Mouse (Mus musculus) kidney, embryonic 15.5 days (tissue): ENCODE results near the gene Capns2. TPM values are rescaled to one million over a fixed set of nuclear protein-coding genes. Genes with fewer than 3 reads are reported as not detected.
A peak's percentile ranks its signal among the peaks of the same experiment; 100 is the strongest.
"Not testable (repeated sequence)": the region's sequence is repeated elsewhere in the genome, so short reads cannot be mapped to it uniquely, and the experiment has no call there.

Experiments used
- ATAC-seq: fragments of 200-750 bp; cut with Nextera tagmentation; replicated peaks from 2 replicates; pipeline ENCODE4 v1.8.0; 2017; ENCODE audit warnings: moderate TSS enrichment; ENCODE audit not compliant: low FRiP score
- H3K27ac ChIP-seq: fragments of 300-500 bp; sonication (generic); 2 replicates; pipeline ENCODE4 v1.5.1; 2015; ENCODE audit warnings: mild to moderate bottlenecking, inconsistent platforms
- H3K27me3 ChIP-seq: fragments of 300-500 bp; sonication (generic); 2 replicates; pipeline ENCODE4 v1.6.1; 2015; ENCODE audit warnings: inconsistent platforms
- H3K36me3 ChIP-seq: fragments of 300-500 bp; sonication (generic); 2 replicates; pipeline ENCODE4 v1.6.1; 2015; ENCODE audit warnings: inconsistent platforms
- H3K4me1 ChIP-seq: fragments of 300-500 bp; sonication (generic); 2 replicates; pipeline ENCODE4 v1.6.1; 2015; ENCODE audit warnings: inconsistent platforms
- H3K4me2 ChIP-seq: fragments of 300-500 bp; sonication (generic); 2 replicates; pipeline ENCODE4 v1.6.1; 2015; ENCODE audit warnings: moderate library complexity, mild to moderate bottlenecking, inconsistent platforms
- H3K4me3 ChIP-seq: fragments of 300-500 bp; sonication (generic); replicated peaks from 2 replicates; pipeline ENCODE4 v1.5.1; 2015; ENCODE audit warnings: mild to moderate bottlenecking, inconsistent platforms
- H3K9ac ChIP-seq: fragments of 300-500 bp; sonication (generic); 2 replicates; pipeline ENCODE4 v1.6.1; 2015; ENCODE audit warnings: mild to moderate bottlenecking, inconsistent platforms
- H3K9me3 ChIP-seq: fragments of 300-500 bp; sonication (generic); replicated peaks from 2 replicates; pipeline ENCODE4 v1.6.1; 2016; ENCODE audit warnings: inconsistent platforms
- WGBS: fragments of 180-500 bp; shearing (Covaris S2); methylation state at CpG from one replicate; pipeline ENCODE4 v1.1.7; 2015; ENCODE audit warnings: mixed read lengths; 5-methylcytosine and 5-hydroxymethylcytosine counted together
- polyA plus RNA-seq: library from polyadenylated mRNA; unstranded; fragments of >200 nt; fragmentation: Nextera tagmentation; extraction: Ambion mirVana; gene quantifications from 2 replicates; pipeline ENCODE4 v1.2.1, GENCODE M21; 2015

Gene Capns2
- polyA plus RNA-seq, 1 experiment from 2014 or later = 0.16 TPM

DNA sequence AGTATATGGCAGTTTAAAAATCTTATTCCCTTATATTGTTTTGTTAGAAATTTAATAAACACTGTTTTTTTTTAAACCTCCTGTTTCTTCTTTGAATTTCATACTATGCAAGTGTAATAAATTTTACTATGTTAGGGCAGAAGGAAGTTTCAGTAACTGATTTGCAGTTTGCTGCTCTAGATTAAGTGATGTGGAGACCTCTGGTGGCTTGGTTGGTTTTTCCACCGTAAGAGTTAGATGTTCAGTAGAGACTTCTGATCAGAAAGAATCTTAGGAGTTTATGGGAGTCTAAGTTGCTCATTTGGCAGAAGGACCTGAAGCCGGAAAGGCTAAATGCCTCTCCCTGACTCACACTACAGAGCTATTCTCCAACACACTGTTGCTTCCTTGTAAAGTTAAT is 17.4 kb upstream of the Capns2 start:
- H3K27me3 ChIP-seq = no peaks in the 10 kb centered on the region
- H3K36me3 ChIP-seq = peaks cover 5% of the 10 kb centered on the region; the same call in 1 of the 2 replicates
- no peak overlapping the region for H3K4me2 ChIP-seq
- no peak overlapping the region for H3K27ac ChIP-seq
- no peak for ATAC-seq
- no peak overlapping the region for H3K9ac ChIP-seq
- no peak overlapping the region for H3K4me3 ChIP-seq
- H3K9me3 ChIP-seq = no peaks in the 10 kb centered on the region
- 59% methylated on average over 2 of the region's 2 CpGs for WGBS
- no peaks in the 10 kb centered on the region for H3K4me1 ChIP-seq

DNA sequence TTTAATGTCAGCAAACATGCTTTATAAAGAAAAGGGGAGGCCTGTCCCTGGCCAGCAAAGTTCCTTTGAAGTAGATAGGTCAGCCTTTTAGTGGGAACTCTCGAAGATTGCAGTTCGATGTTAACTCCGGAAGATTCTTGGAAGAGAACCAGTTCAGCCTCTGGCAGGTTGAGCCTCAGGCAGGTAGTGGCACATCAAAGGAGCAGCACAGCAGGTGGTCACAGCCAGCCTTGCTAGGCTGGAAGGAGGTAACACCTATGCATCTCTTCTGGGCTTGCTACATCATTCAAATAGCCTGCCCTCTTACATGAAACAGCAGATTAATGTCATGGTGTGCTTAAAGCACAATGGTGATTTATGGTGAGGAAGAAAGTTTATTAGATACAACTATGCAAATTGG is 9.0 kb upstream of the Capns2 start:
- H3K27me3 ChIP-seq, H3K4me3 ChIP-seq, H3K9me3 ChIP-seq, H3K4me1 ChIP-seq, H3K27ac ChIP-seq, H3K4me2 ChIP-seq, H3K9ac ChIP-seq, H3K36me3 ChIP-seq, ATAC-seq: not testable (repeated sequence)
- WGBS = 66% methylated on average over 3 of the region's 3 CpGs

DNA sequence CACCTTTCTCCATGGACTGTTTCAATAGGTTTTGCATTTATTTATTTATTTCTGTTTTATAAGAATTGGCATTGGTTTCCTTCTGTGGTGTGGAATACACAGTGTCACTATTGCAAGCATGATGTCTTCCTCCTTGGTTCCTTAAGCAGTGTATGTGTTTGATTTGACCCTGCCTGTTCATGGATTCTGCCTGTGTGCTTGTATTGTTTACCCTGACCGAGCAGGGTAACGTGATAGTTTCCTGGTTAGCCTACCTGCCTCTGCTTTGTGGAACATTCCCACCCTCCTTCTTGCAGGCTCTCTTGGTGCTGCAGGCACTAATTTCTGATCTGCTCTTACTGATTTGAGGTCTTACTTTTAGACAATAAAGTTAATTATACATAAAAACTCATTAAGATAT is 7.3 kb upstream of the Capns2 start:
- H3K27me3 ChIP-seq = no peaks in the 10 kb centered on the region
- H3K9ac ChIP-seq = no peak overlapping the region
- 60% methylated on average over 2 of the region's 2 CpGs for WGBS
- H3K36me3 ChIP-seq = no peaks in the 10 kb centered on the region
- no peaks in the 10 kb centered on the region for H3K9me3 ChIP-seq
- no peak overlapping the region for H3K27ac ChIP-seq
- no peak for ATAC-seq
- H3K4me3 ChIP-seq = no peak overlapping the region
- H3K4me2 ChIP-seq = no peak overlapping the region
- no peaks in the 10 kb centered on the region for H3K4me1 ChIP-seq

DNA sequence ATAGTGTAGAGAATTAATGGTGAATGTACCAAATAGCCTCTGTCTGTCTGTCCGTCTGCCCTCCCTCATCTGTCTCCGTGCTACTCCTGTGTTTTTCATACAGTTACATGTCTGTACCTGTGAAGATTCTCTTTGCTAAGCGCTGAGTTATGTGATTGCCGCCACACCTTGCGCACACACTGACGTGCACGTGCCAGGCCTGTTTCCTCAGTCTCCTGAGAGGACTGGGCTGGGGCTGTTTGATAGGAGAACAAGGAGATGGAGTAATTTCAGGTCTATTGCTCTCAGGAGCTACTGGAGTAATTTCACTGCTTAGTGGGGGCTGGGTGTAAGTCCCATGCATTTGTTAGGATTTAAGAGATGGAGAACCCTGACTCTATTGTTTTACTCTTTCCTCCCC is 6.2 kb upstream of the Capns2 start:
- no peak overlapping the region for H3K4me2 ChIP-seq
- 84% methylated on average over 7 of the region's 7 CpGs for WGBS
- H3K36me3 ChIP-seq = no peaks in the 10 kb centered on the region
- ATAC-seq = no peak
- no peaks in the 10 kb centered on the region for H3K27me3 ChIP-seq
- no peaks in the 10 kb centered on the region for H3K4me1 ChIP-seq
- H3K9ac ChIP-seq = no peak overlapping the region
- H3K9me3 ChIP-seq = no peaks in the 10 kb centered on the region
- H3K4me3 ChIP-seq = no peak overlapping the region
- H3K27ac ChIP-seq = no peak overlapping the region

DNA sequence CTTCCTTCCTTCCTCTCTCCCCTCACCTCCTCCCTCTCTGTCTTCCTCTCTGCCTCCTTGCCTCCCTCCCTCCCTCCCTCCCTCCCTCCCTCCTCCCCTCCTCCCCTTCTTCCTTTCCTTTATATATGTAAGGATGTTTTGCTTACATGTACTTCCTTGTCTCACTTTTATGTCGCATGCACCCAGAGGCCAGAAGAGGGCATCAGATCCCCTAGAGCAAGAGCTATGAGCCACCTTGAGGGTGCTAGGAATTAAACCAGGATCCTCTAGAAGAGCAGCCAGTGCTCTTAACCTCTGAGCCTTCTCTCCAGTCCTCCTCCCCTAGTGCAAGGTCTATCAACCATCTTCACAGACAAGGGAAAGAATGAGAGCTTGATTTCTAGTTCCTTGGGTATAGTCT is 5.2 kb upstream of the Capns2 start:
- Histone ChIP-seq H3K27ac (0 out of 2 replicates have a peak overlapping the region, but pooled peaks have one; percentile 48), H3K4me3 (no peak overlapping the region), H3K9me3 (no peaks in the 10 kb centered on the region), H3K4me1 (no peaks in the 10 kb centered on the region), H3K36me3 (no peaks in the 10 kb centered on the region), H3K27me3 (no peaks in the 10 kb centered on the region), H3K9ac (no peak overlapping the region), H3K4me2 (no peak overlapping the region)
- WGBS = 82% methylated on average over 1 of the region's 1 CpGs
- no peak for ATAC-seq

DNA sequence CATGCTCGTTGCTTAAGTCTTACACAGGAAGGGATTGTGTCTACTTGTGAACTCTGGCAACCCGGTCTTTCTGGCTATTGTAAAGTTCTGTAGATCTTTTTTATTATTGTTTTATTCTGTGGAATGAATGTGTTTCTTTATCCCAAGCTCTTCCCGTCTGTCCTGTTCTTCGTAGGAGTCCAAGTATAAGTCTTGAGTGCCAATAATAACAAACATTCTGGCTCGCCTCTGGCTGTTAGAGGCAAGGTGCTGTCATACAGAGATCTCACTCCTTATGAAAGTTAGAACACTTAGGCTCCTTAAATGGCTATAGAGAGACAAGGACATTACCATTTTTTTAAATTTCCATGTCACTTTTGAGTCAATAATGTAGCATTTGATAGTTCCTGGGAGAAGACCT is 4.6 kb upstream of the Capns2 start:
- Histone ChIP-seq H3K36me3 (no peaks in the 10 kb centered on the region), H3K9ac (no peak overlapping the region), H3K9me3 (no peaks in the 10 kb centered on the region), H3K4me3 (no peak overlapping the region), H3K4me2 (no peak overlapping the region), H3K27me3 (no peaks in the 10 kb centered on the region), H3K27ac (no peak overlapping the region), H3K4me1 (no peaks in the 10 kb centered on the region)
- no peak for ATAC-seq
- WGBS = 44% methylated on average over 5 of the region's 5 CpGs

DNA sequence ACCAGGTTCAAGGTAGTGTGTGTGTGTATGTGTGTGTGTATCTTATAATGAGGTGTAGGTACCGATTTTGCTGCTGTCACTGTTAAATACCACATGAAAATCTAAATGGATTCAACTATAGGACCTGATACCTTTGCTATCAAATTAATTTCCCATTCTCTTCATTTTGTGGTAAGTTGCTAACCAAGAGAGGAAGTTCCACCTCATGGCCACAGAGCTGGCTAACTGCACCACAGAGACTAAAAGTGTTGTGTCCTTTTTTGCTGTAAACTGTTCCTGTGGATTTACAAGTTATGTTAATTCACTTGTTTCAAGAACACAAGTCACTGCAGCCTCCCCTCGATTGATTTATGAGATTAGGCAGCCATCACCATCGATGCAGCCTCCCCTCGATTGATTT is 3.4 kb upstream of the Capns2 start:
- Histone ChIP-seq H3K9me3 (no peaks in the 10 kb centered on the region), H3K27me3 (no peaks in the 10 kb centered on the region), H3K4me3 (no peak overlapping the region), H3K4me1 (no peaks in the 10 kb centered on the region), H3K4me2 (no peak overlapping the region), H3K36me3 (no peaks in the 10 kb centered on the region), H3K9ac (no peak overlapping the region), H3K27ac (no peak overlapping the region)
- WGBS = 76% methylated on average over 4 of the region's 4 CpGs
- no peak for ATAC-seq

DNA sequence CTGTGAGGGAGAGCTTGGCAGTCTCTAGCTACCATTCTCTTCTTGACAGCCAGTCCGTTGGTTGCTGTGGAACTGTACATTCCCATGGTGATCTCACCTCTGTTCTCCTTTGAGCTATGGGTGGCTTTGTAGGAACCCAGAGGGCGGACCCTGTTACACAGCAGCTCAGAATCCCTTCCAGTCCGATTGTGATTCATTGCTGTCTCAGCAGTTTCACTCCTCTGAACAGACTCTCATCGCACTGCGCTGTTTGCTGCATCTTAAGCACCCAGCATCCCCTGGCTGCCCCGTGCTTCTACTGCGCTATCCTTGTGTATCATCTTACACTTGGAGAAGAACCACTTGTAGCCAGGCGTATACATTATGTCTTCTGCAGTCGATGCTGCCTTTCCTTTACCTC is 1.6 kb upstream of the Capns2 start:
- Histone ChIP-seq H3K9me3 (no peaks in the 10 kb centered on the region), H3K4me3 (no peak overlapping the region), H3K36me3 (no peaks in the 10 kb centered on the region), H3K4me2 (no peak overlapping the region), H3K27me3 (no peaks in the 10 kb centered on the region), H3K27ac (no peak overlapping the region), H3K4me1 (no peaks in the 10 kb centered on the region), H3K9ac (no peak overlapping the region)
- 66% methylated on average over 9 of the region's 9 CpGs for WGBS
- no peak for ATAC-seq

DNA sequence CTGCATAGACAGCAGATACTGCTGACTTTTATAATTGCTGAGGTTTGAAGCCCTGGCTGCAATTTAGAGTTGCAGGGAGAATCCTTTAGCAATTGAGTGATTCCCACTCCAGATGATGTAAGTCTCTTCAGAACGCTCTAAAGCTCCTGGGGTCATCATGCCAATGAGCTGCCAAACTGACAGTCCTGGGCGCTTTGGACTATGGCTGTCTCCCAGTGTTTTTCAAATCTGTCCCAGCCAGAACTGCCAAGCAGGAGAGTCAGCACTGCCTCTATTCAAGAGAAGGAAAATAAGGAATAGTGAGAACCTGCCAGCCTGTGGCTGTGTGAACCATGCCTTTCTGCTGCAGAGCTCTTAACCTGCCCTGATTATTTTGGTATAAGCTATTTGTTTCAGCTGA is 1.8 kb downstream of the Capns2 start:
- no peak overlapping the region for H3K4me2 ChIP-seq
- H3K36me3 ChIP-seq = no peaks in the 10 kb centered on the region
- no peak overlapping the region for H3K4me3 ChIP-seq
- WGBS = 87% methylated on average over 2 of the region's 2 CpGs
- H3K27me3 ChIP-seq = no peaks in the 10 kb centered on the region
- H3K9me3 ChIP-seq = no peaks in the 10 kb centered on the region
- no peak for ATAC-seq
- H3K9ac ChIP-seq = no peak overlapping the region
- no peak overlapping the region for H3K27ac ChIP-seq
- no peaks in the 10 kb centered on the region for H3K4me1 ChIP-seq

DNA sequence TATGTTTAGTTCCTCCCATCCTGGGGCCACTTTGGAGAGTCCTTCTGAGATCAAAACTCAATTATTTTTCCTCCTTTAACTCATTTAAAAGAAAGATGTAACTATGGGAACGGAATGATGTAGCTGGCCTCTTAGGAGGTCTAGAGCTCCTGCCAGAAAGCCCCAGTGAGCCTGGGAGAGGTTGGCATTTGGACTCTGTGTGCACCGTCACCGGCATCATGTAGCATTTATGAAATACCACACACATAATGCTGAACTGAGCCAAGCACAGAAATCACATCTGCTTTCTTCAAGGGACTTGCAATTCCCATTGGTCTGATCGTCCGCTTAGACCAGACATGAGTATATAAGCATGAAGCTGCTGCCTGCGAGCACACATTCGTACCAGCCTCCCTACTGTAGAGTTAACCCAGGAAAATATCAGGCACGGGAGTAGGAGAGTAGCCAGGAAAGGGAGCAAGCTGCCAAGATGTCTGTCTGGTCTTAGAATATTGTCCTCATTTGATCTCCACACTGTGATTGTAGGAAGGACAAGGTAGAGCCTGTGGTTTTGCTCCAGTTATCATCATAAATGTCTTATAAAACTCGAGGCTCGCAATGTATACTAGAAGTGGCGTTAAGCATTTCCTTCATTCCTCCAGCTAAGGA is 2.4 kb downstream of the Capns2 start:
- Histone ChIP-seq H3K27me3 (no peaks in the 10 kb centered on the region), H3K4me3 (no peak overlapping the region), H3K36me3 (no peaks in the 10 kb centered on the region), H3K9ac (no peak overlapping the region), H3K4me1 (no peaks in the 10 kb centered on the region), H3K9me3 (no peaks in the 10 kb centered on the region), H3K4me2 (no peak overlapping the region), H3K27ac (no peak overlapping the region)
- 92% methylated on average over 11 of the region's 11 CpGs for WGBS
- ATAC-seq = no peak

DNA sequence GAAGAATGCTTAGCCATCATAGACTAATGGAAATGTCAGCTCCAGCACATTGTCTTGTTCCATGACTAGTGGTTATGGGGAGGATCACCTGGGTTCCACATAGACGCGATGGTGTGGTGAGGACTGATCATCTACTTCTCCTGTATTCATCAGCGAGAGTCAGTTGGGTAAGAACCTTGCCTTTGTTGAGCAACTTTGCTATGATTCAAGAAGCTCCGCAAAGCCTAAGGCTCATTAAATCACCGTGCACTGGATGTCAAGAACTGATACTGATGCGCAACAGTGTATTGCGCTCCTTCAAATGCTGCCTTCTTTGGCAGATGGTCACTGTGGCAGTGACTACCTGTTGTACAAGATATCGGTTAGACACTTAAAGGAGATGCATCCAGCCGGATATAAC is 5.3 kb downstream of the Capns2 start:
- Histone ChIP-seq H3K4me2 (no peak overlapping the region), H3K27ac (no peak overlapping the region), H3K4me1 (no peaks in the 10 kb centered on the region), H3K36me3 (no peaks in the 10 kb centered on the region), H3K4me3 (no peak overlapping the region), H3K9ac (no peak overlapping the region), H3K27me3 (no peaks in the 10 kb centered on the region), H3K9me3 (no peaks in the 10 kb centered on the region)
- ATAC-seq = no peak
- 95% methylated on average over 9 of the region's 9 CpGs for WGBS

DNA sequence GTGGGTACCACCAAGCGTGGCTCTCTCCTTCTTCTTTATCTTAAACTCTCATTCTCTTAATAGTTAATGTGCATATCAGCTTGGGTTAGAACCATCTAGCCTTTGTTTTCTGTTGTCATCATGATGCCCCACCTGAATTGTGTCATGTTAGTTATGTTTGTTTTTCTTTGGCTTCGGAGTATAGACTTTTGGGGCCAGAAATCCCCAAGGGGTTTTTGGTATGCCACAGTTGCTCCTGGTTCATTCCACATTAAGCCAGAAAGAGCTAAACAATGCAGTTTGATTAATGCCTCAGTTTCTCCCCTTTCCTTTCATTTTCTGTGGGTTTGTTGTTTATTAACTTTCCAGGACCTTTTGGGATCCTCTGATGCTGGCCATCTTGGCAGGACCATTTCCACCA is 7.2 kb downstream of the Capns2 start:
- Histone ChIP-seq H3K4me2 (no peak overlapping the region), H3K27me3 (no peaks in the 10 kb centered on the region), H3K9ac (no peak overlapping the region), H3K36me3 (no peaks in the 10 kb centered on the region), H3K4me3 (no peak overlapping the region), H3K4me1 (no peaks in the 10 kb centered on the region), H3K27ac (no peak overlapping the region), H3K9me3 (no peaks in the 10 kb centered on the region)
- ATAC-seq = no peak
- WGBS = 73% methylated on average over 2 of the region's 2 CpGs

DNA sequence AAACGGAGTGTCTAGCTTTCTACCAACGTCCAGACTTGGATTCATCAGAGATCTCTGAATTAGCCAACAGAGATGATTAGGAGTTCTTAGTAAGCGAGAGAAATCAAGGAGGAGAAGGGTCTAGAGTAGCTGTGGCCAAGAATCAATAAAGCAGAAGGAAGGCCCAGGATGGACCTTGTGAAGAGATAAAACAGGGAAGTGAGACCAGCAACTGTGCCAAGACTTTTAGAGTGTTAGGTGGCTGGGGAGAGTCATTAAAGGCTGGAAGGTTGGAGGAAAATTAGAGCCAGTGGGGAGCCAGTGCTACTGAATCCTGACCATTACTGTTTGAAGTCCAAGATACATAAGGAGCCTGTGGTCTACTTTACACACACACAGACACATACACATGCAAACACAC is 10.3 kb downstream of the Capns2 start:
- Histone ChIP-seq H3K27me3 (no peaks in the 10 kb centered on the region), H3K4me2 (no peak overlapping the region), H3K4me3 (no peak overlapping the region), H3K27ac (no peak overlapping the region), H3K4me1 (no peaks in the 10 kb centered on the region), H3K36me3 (no peaks in the 10 kb centered on the region), H3K9me3 (no peaks in the 10 kb centered on the region), H3K9ac (no peak overlapping the region)
- no peak for ATAC-seq
- 91% methylated on average over 3 of the region's 3 CpGs for WGBS
